Mouse (Mus musculus) kidney, adult 2 months (tissue): ENCODE measurements around the gene Dglucy. TPM values are rescaled to one million over a fixed set of nuclear protein-coding genes. Genes with fewer than 3 reads are reported as not detected.

Experiments used
- DNase-seq: peaks from one replicate; pipeline ENCODE4 v3.0.0; 2021
- H3K27ac ChIP-seq: fragments of 200-500 bp; 2 replicates; pipeline ENCODE4 v1.5.1; 2012; ENCODE audit warnings: low read depth, low read length, control low read depth, inconsistent platforms; ENCODE audit not compliant: insufficient read depth
- H3K27me3 ChIP-seq: fragments of 200-500 bp; replicated peaks from 2 replicates; pipeline ENCODE4 v1.6.1; 2012; ENCODE audit warnings: mild to moderate bottlenecking, moderate library complexity, low read length, inconsistent platforms; ENCODE audit not compliant: control insufficient read depth, insufficient read depth
- H3K36me3 ChIP-seq: fragments of 200-500 bp; 2 replicates; pipeline ENCODE4 v1.6.1; 2012; ENCODE audit warnings: mild to moderate bottlenecking, moderate library complexity, low read length, inconsistent platforms; ENCODE audit not compliant: control insufficient read depth, insufficient read depth
- H3K4me1 ChIP-seq: fragments of 200-500 bp; 2 replicates; pipeline ENCODE4 v1.6.1; 2011; ENCODE audit warnings: low read length; ENCODE audit not compliant: control insufficient read depth, insufficient read depth
- H3K4me3 ChIP-seq: fragments of 200-500 bp; 2 replicates; pipeline ENCODE4 v1.5.1; 2011; ENCODE audit warnings: mild to moderate bottlenecking, low read depth, low read length, control low read depth; ENCODE audit not compliant: insufficient read depth
- CTCF ChIP-seq: fragments of 200-500 bp; conservative IDR thresholded peaks from 2 replicates; pipeline ENCODE4 v1.5.1; 2011; ENCODE audit warnings: low read depth, mild to moderate bottlenecking, control low read depth, low read length, moderate library complexity, mixed read lengths; ENCODE audit not compliant: insufficient read depth, insufficient read length
- POLR2A ChIP-seq: fragments of 200-500 bp; IDR thresholded peaks from one replicate; pipeline ENCODE4 v1.6.1; 2011; ENCODE audit warnings: low read depth, low read length, control low read depth
- WGBS: fragments of 180-500 bp; shearing (Covaris S2); methylation state at CpG from one replicate; pipeline ENCODE4 v1.1.7; 2018; 5-methylcytosine and 5-hydroxymethylcytosine counted together
- polyA plus RNA-seq: library from polyadenylated mRNA; depleted of rRNA; stranded (reverse); fragments of >200 nt; gene quantifications from 2 replicates; pipeline ENCODE4 v1.2.3, GENCODE M21; 2012; rRNA removed

The Dglucy gene
- 88.1 and 90.1 TPM in 2 replicates for polyA plus RNA-seq

- peak within 1 kb of the TSS; percentile 62 for H3K4me3 ChIP-seq
- TF ChIP-seq CTCF, result no peak
- TF ChIP-seq POLR2A, result peak; percentile 98
- peak; percentile 97 for DNase-seq
- peaks cover 36% of the 10 kb centered on the region for H3K4me1 ChIP-seq
- no peaks in the 10 kb centered on the region for H3K27me3 ChIP-seq
- H3K36me3 ChIP-seq, result no peaks in the 10 kb centered on the region
- H3K27ac ChIP-seq, result peak within 1 kb of the TSS; percentile 95
- WGBS, result 7% methylated on average over 12 of the region's 12 CpGs
These were observed at the start of gene Dglucy for GRCm38 (mm10) chr12:100778934-100779865. Gene Dglucy, plus strand, starts transcription at chr12:100779057.

- DNase-seq, result no peak
- no peak overlapping the region for H3K4me3 ChIP-seq
- H3K36me3 ChIP-seq, result no peaks in the 10 kb centered on the region
- TF ChIP-seq CTCF (no peak), POLR2A (no peak)
- H3K27me3 ChIP-seq, result no peaks in the 10 kb centered on the region
- H3K27ac ChIP-seq, result no peak overlapping the region
- WGBS, result 83% methylated on average over 5 of the region's 5 CpGs
- no peaks in the 10 kb centered on the region for H3K4me1 ChIP-seq
These were observed 43.7 kb upstream of the Dglucy start for GRCm38 (mm10) chr12:100735156-100735555.

GRCm38 (mm10) chr12:100735581-100735980, 43.3 kb upstream of the Dglucy start:
- 93% methylated on average over 2 of the region's 2 CpGs for WGBS
- TF ChIP-seq CTCF (no peak), POLR2A (no peak)

GRCm38 (mm10) chr12:100738498-100738897, 40.4 kb upstream of the Dglucy start:
- 65% methylated on average over 3 of the region's 3 CpGs for WGBS
- Histone ChIP-seq H3K36me3 (no peaks in the 10 kb centered on the region), H3K4me3 (no peak overlapping the region), H3K27ac (no peak overlapping the region), H3K4me1 (no peaks in the 10 kb centered on the region), H3K27me3 (no peaks in the 10 kb centered on the region)
- no peak for DNase-seq
- TF ChIP-seq POLR2A, result no peak
- no peak for TF ChIP-seq CTCF

More at GRCm38 (mm10) chr12:100735581-100735980, 43.3 kb upstream of the Dglucy start:
- H3K4me1 ChIP-seq, result no peaks in the 10 kb centered on the region
- no peak overlapping the region for H3K4me3 ChIP-seq
- H3K36me3 ChIP-seq, result no peaks in the 10 kb centered on the region
- H3K27me3 ChIP-seq, result no peaks in the 10 kb centered on the region
- H3K27ac ChIP-seq, result no peak overlapping the region
- no peak for DNase-seq

GRCm38 (mm10) chr12:100739011-100739570, 39.8 kb upstream of the Dglucy start:
- no peak overlapping the region for H3K27ac ChIP-seq
- H3K36me3 ChIP-seq, result no peaks in the 10 kb centered on the region
- no peak overlapping the region for H3K4me3 ChIP-seq
- H3K27me3 ChIP-seq, result no peaks in the 10 kb centered on the region
- peak; percentile 40 for DNase-seq
- no peak for TF ChIP-seq POLR2A
- no peak for TF ChIP-seq CTCF
- WGBS, result 74% methylated on average over 4 of the region's 4 CpGs
- no peaks in the 10 kb centered on the region for H3K4me1 ChIP-seq

- no peak for DNase-seq
- Histone ChIP-seq H3K27me3 (no peaks in the 10 kb centered on the region), H3K36me3 (no peaks in the 10 kb centered on the region), H3K4me3 (no peak overlapping the region), H3K27ac (no peak overlapping the region), H3K4me1 (no peaks in the 10 kb centered on the region)
- TF ChIP-seq POLR2A (no peak), CTCF (no peak)
- 94% methylated on average over 5 of the region's 5 CpGs for WGBS
These were observed 38.5 kb upstream of the Dglucy start for GRCm38 (mm10) chr12:100740313-100740712.

- H3K36me3 ChIP-seq, result no peaks in the 10 kb centered on the region
- H3K27me3 ChIP-seq, result no peaks in the 10 kb centered on the region
- no peaks in the 10 kb centered on the region for H3K4me1 ChIP-seq
- no peak for TF ChIP-seq CTCF
- TF ChIP-seq POLR2A, result no peak
- H3K4me3 ChIP-seq, result no peak overlapping the region
- 59% methylated on average over 2 of the region's 2 CpGs for WGBS
- no peak for DNase-seq
- H3K27ac ChIP-seq, result no peak overlapping the region
These were observed 36.4 kb upstream of the Dglucy start for GRCm38 (mm10) chr12:100742468-100742867.
